8 mouse cellular contexts compared by ENCODE assay signal in genomic region chr11:50431134-50432068, GRCm38 (mm10). TPM values are rescaled to one million over a fixed set of nuclear protein-coding genes. Genes with fewer than 3 reads are reported as not detected.
DNase-seq lines count a peak whose midpoint lies in the region; ATAC-seq and TF ChIP-seq lines count a peak whose summit lies in the region.

No protein-coding gene starts in this region.

- H3K9ac ChIP-seq in forebrain, embryonic 14.5 days (ENCODE audit: low read length), result peak overlapping the region; percentile 92
- H3K9ac ChIP-seq in intestine, embryonic 15.5 days, result peak overlapping the region; percentile 87

- H3K9me3 ChIP-seq in forebrain, embryonic 14.5 days (replicated peaks; ENCODE audit: control insufficient read depth, low read length), result no peaks in the 10 kb centered on the region
- no peaks in the 10 kb centered on the region for H3K9me3 ChIP-seq in intestine, embryonic 15.5 days

- H3K36me3 ChIP-seq in kidney, adult 2 months (ENCODE audit: control insufficient read depth, insufficient read depth, low read length), result no peaks in the 10 kb centered on the region
- no peaks in the 10 kb centered on the region for H3K36me3 ChIP-seq in forebrain, embryonic 14.5 days (ENCODE audit: control insufficient read depth, insufficient read depth, low read length)
- H3K36me3 ChIP-seq in intestine, embryonic 15.5 days, result no peaks in the 10 kb centered on the region

- H3K27me3 ChIP-seq in kidney, adult 2 months (replicated peaks; ENCODE audit: control insufficient read depth, insufficient read depth, low read length), result no peaks in the 10 kb centered on the region
- H3K27me3 ChIP-seq in forebrain, embryonic 14.5 days (replicated peaks; ENCODE audit: control insufficient read depth, insufficient read depth, low read length), result no peaks in the 10 kb centered on the region
- no peaks in the 10 kb centered on the region for H3K27me3 ChIP-seq in intestine, embryonic 15.5 days (replicated peaks)

- no peak for TF ChIP-seq CTCF in kidney, adult 2 months (conservative IDR thresholded peaks at IDR 0.05; ENCODE audit: insufficient read depth, insufficient read length, low read depth, low read length)

- peak overlapping the region; percentile 100 for H3K27ac ChIP-seq in kidney, adult 2 months (ENCODE audit: insufficient read depth, low read depth, low read length)
- H3K27ac ChIP-seq in forebrain, embryonic 14.5 days (ENCODE audit: low read depth, low read length), result peak overlapping the region; percentile 93
- peak overlapping the region; percentile 79 for H3K27ac ChIP-seq in intestine, embryonic 15.5 days

- no peak for DNase-seq in kidney, adult 2 months
- no peak for DNase-seq in kidney, postnatal 10 days
- DNase-seq in adrenal gland, postnatal 36 days, result peak; percentile 14 to 22
- DNase-seq in forebrain, embryonic 14.5 days (ENCODE audit: low spot score), result peak; percentile 42
- peak; percentile 38 for DNase-seq in yolk sac, embryonic 10.5 days (ENCODE audit: low spot score)
- no peak for DNase-seq in layer of hippocampus, adult 9-11 months

- TF ChIP-seq POLR2A in kidney, adult 2 months (IDR thresholded peaks at IDR 0.05; ENCODE audit: low read depth, low read length), result no peak

- H3K4me3 ChIP-seq in kidney, adult 2 months (ENCODE audit: insufficient read depth, low read depth, low read length), result peak overlapping the region; percentile 91
- peak overlapping the region; percentile 74 for H3K4me3 ChIP-seq in forebrain, embryonic 14.5 days (ENCODE audit: low read depth, low read length)
- H3K4me3 ChIP-seq in intestine, embryonic 15.5 days (replicated peaks), result peak overlapping the region; percentile 88

- H3K4me2 ChIP-seq in forebrain, embryonic 14.5 days (ENCODE audit: low read length), result peak overlapping the region; percentile 75
- H3K4me2 ChIP-seq in intestine, embryonic 15.5 days (replicated peaks), result peak overlapping the region; percentile 73

- ATAC-seq in forebrain, embryonic 14.5 days, result peak; percentile 40
- peak; percentile 52 for ATAC-seq in intestine, embryonic 15.5 days
- peak; percentile 29; the same call in 1 of the 2 replicates for ATAC-seq in megakaryocyte-erythroid progenitor cell, adult 5-6 weeks (replicated peaks; ENCODE audit: low FRiP score, low TSS enrichment, poor library complexity, severe bottlenecking)

- H3K4me1 ChIP-seq in kidney, adult 2 months (ENCODE audit: control insufficient read depth, insufficient read depth, low read length), result peaks cover 7% of the 10 kb centered on the region; the same call in 1 of the 2 replicates
- peaks cover 6% of the 10 kb centered on the region for H3K4me1 ChIP-seq in forebrain, embryonic 14.5 days (ENCODE audit: control insufficient read depth, insufficient read depth, low read length)
- H3K4me1 ChIP-seq in intestine, embryonic 15.5 days (replicated peaks), result peaks cover 5% of the 10 kb centered on the region; the same call in 1 of the 2 replicates

- 34% methylated on average over 32 of the region's 32 CpGs for WGBS in kidney, adult 2 months
- WGBS in forebrain, embryonic 14.5 days, result 30% methylated on average over 32 of the region's 32 CpGs
- WGBS in intestine, embryonic 15.5 days, result 31% methylated on average over 32 of the region's 32 CpGs

RNA-seq across cellular contexts. Expression of gene Rufy1, which starts 0.5 kb away (rescaled TPM):
- 27.7 and 30.4 TPM in 2 replicates for polyA plus RNA-seq in kidney, adult 2 months (2012; rRNA removed)
- total RNA-seq in adrenal gland, postnatal 36 days (2021), result 10 to 100 TPM; 38.2 to 39.8 TPM
- polyA plus RNA-seq in forebrain, embryonic 14.5 days (2014; fragmentation: Nextera tagmentation; extraction: Ambion mirVana), result 27.2 and 32.7 TPM in 2 replicates
- 19.9 and 22.0 TPM in 2 replicates for polyA plus RNA-seq in intestine, embryonic 15.5 days (2015; fragmentation: Nextera tagmentation; extraction: Ambion mirVana)
- total RNA-seq in megakaryocyte-erythroid progenitor cell, adult 5-6 weeks (2014; fragmentation: Nextera tagmentation), result 6.4 and 19.1 TPM in 2 replicates
- 21.3 and 22.3 TPM in 2 replicates for total RNA-seq in megakaryocyte-erythroid progenitor cell, adult 5-6 weeks (2017)

RNA-seq across cellular contexts. Expression of gene Hnrnph1, which starts 54.6 kb away (rescaled TPM):
- polyA plus RNA-seq in kidney, adult 2 months (2012; rRNA removed), result 40.2 and 65.0 TPM in 2 replicates
- 100 to 1,000 TPM; 212 to 305 TPM for total RNA-seq in adrenal gland, postnatal 36 days (2021)
- 598 and 623 TPM in 2 replicates for polyA plus RNA-seq in forebrain, embryonic 14.5 days (2014; fragmentation: Nextera tagmentation; extraction: Ambion mirVana)
- polyA plus RNA-seq in intestine, embryonic 15.5 days (2015; fragmentation: Nextera tagmentation; extraction: Ambion mirVana), result 302 and 324 TPM in 2 replicates
- total RNA-seq in megakaryocyte-erythroid progenitor cell, adult 5-6 weeks (2014; fragmentation: Nextera tagmentation), result 618 and 682 TPM in 2 replicates
- total RNA-seq in megakaryocyte-erythroid progenitor cell, adult 5-6 weeks (2017), result 798 and 1,044 TPM in 2 replicates

Comparison
In these comparisons a context has a peak if more than half of its experiments do, and no peak if none do; other contexts are left out.
1. DNase-seq: peak in adrenal gland, postnatal 36 days (2 of 2), forebrain, embryonic 14.5 days (single experiment) and yolk sac, embryonic 10.5 days (single experiment); none in kidney, adult 2 months (single experiment), kidney, postnatal 10 days (single experiment) and layer of hippocampus, adult 9-11 months (single experiment).
2. Peak in every context shown above with its lines, with median percentiles within 50 percentile points of each other: H3K27ac ChIP-seq, H3K4me3 ChIP-seq and ATAC-seq.